Mouse (Mus musculus) cerebellum, postnatal 14 days (tissue): ENCODE measurements at regions not wholly inside any gene's neighbourhood (a gene's known extent, or its start where the extent isn't known, plus 50 kb on each side); places are given as distances from the start of the nearest gene placed in this dataset.
A peak's percentile ranks its signal among the peaks of the same experiment; 100 is the strongest.

Experiments
- DNase-seq, 2 experiments: peaks; one replicate each; pipeline ENCODE4 v3.0.0; 2021; ENCODE audit warnings: mixed read lengths in 2 of 2

DNA sequence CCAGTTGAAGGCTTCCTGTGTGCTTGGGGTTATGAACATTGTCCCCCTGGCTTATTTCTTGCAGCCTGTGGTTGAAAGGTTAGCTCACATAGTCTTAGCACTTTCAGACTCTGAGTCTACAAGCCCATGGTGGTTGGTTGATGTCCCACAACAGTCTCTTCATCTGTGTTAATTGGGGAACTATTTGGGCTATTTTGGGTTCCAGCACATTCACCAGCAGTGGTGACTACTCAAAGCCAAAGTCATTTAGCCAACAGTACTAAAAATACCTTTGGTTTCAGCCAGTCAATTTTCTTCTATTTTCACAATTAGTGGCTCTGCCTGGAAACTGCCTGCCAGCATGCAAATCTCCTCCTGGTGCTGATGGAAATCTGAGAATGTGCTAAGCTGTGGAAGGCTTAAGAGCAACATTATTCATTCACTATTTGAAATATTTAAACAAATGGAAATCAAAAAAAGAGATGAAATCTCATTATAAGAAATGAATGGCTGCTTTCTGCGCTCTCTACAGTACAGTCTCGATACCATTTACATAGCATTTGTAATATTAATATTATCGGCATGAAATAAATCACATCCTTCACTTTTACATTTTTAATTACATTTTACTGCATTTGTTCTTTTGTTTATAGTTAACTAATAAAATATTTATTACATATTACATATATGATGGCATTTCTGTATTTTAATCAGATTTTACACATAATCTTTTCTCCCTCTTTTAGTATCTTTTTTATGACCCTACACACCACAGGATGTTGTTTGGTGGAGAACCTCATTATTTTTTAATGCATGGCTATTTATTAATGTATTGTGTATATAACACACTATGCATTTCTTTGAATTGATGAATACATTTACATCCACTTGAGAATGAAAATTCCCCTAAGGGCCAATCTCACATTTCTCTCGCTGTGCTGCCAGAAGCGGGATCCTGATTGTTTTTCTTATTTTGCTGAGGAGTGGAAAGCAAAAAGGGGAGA, 1023.5 kb downstream of the Car8 start:
- no peak for DNase-seq

GRCm38 (mm10) chr4:7206987-7207386, 1031.9 kb downstream of the Car8 start:
- no peak for DNase-seq

DNA sequence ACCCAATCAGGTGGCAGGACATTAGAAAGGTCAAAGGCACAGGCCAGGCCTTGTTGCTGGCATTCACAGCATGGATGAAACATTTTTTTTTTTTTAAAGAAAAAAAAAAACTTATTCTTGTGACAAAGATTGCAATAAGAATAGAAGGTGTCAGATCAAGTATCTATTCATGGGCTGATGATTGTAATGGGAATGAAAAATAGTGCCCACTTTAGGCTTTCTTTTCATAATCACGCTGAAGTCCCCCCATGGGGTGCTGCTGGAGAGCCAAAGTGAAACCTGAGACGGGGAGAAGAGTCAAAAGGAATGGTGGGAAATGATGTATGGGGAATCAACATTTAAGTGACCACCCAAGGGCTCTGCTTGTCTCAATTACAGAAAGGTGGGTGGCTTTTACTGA, 1037.0 kb downstream of the Car8 start:
- DNase-seq = no peak

DNA sequence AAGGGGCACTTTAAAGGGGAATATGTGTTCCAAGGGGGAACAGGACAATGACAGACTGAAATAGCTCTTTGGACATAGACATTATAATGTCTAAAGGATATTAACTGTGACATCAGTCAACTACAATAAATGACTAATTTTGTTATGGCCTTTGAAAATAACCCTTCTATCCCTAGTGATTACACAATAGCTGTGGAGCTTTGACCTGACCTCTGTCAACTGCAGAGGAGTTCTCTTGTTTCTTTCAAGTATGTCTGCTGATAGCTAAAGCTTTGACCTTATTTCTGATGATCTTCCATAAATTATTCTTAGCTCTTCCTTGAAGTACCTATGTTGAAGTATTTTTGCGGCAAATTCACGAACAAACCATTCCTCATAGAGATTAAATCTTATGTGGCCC, 1038.9 kb downstream of the Car8 start:
- no peak for DNase-seq

- no peak for DNase-seq
Observed at GRCm38 (mm10) chr4:7199052-7199451, 1039.8 kb downstream of the Car8 start.

GRCm38 (mm10) chr4:7196570-7196969, 1042.3 kb downstream of the Car8 start:
- DNase-seq = no peak

DNA sequence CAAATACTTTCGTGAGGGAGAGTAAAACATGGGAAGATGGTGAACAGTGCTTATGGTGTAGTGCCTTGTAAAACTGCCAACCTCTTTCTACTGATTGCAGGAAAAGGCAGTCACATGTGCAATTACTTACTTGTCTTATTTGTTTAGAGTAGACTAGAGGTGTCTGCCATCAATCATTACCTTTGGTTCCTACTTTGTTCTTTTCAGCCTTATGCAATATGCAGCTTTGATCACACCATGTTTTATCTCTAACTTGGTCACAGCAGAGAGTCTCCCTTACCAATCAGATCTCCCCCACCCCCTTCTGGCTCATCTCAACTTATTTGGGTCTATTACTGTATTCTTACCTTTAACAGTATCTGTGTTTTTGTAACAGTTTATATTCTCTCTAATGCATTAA, 1043.2 kb downstream of the Car8 start:
- DNase-seq = no peak

- no peak for DNase-seq
Observed at GRCm38 (mm10) chr4:7191912-7192311, 1046.9 kb downstream of the Car8 start.

- no peak for DNase-seq
Observed at GRCm38 (mm10) chr4:7191228-7191627, 1047.6 kb downstream of the Car8 start.

GRCm38 (mm10) chr4:7175030-7175429, 1063.8 kb downstream of the Car8 start:
- DNase-seq = no peak

DNA sequence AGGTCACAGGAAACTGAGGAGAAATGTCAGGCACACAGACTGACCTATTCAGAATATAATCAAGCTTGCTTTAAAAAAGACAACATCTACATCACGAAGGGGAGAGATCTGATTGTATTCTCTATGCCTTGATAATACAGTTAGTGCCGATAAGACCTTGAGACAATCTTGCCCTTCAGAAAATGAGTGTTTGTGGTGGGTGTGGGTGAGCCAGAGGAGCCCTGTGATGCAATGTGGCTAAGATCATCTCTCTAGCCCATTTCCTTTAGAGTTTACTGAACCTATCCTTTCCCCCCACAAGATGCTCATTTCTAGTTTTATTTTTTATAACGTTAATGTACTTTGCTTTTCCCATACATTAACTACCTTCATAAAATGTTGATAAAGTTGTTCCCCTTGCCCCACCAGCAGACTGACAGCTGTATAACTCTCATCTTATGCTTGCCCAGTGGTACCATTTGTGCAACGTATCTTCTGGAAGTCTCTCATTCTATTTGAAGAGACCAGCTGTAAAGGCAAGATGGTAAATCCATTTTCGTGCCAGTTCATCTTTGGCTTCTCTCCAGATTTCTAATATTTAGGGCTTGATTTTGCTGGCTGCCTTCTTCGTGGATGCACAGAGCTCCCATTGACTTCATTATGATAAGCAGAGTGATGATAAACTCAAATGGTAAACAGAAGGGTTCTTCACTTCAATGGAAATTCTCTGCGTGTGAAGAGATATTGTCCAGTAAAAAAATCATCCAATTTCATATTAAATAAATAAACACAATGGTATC, 1066.1 kb downstream of the Car8 start:
- peak; percentile 20 to 31 for DNase-seq

- no peak for DNase-seq
Observed at GRCm38 (mm10) chr4:7171637-7172417, 1067.0 kb downstream of the Car8 start.

DNA sequence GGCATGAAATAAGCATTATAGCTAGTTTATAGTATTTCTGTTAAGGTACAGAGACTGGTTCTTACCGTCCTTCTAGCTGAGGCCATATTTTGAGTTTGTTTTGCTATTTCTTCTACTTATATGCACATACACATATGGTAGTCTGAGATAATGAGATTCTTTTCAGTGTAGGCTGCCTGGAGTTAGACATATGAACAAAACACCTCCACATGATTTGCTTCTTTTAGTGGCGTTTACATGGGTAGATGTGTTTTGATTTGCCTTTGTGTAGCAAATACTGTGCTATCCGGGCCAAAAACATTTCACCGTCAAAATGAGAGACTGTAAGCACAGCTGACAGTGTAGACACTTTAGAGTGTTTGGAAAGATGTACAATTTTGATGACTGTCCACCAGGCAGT, 1077.4 kb downstream of the Car8 start:
- no peak for DNase-seq

DNA sequence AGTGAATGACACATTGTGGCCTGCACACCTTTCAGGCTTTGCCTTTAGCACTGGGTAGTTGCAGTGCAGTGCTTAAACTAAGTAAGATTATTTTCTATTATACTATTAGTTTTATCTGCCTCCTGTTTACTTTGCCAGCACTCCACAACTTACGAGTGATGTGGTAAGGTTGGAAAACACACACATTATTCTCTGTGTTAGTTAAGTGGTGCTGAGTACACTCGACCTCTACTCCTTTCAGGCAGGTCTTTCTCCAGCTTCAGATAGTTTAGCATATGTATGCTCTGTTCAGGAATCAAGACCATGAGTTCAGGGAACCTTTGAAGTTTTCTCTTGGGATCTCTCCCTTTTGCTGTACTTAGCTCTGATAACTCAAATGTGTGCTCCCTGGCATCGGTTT, 1081.0 kb downstream of the Car8 start:
- DNase-seq = no peak

GRCm38 (mm10) chr4:7154256-7154655, 1084.6 kb downstream of the Car8 start:
- DNase-seq = no peak

- no peak for DNase-seq
Observed at GRCm38 (mm10) chr4:7153835-7154234, 1085.0 kb downstream of the Car8 start.

GRCm38 (mm10) chr4:7145756-7146155, 1093.1 kb downstream of the Car8 start:
- DNase-seq = no peak

DNA sequence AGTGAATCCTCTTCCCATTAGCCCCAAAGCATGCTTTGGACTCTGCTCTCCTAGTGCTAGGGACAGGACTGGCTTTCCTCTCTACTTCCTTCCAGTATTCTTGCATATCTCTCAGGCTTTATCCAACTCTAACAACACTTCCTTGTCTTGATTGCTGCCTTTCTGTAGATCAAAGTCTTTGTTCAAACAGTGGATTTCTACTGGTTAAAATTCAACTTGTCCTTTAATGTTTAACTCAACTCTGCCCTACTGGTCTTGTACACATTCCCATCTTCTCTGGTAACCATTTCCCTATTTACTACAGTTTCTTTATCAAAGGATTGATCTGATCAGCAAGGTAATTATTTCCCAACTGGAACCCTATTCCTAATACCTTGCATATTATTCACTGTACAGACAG, 1094.6 kb downstream of the Car8 start:
- no peak for DNase-seq

DNA sequence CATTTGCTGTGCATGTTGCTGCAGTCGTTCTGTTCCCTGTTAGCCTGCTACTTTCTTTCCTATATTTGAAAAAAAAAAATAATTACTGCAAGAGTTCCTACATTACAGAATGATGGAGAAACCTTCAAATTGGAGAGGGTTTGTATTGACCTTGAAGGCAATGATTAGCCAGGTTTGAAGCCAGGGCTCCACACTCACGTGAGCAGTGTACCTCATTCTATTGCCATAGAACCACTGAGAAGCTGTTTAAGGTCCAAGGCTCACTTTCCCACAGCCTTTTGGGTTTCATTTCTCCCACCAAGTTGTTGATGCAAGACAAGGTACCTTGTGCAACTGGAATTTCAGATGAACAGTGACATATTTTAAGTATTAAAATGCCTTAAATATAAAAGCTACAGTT, 1095.2 kb downstream of the Car8 start:
- DNase-seq = no peak

GRCm38 (mm10) chr4:7142781-7143180, 1096.1 kb downstream of the Car8 start:
- DNase-seq = no peak

- no peak for DNase-seq
Observed at GRCm38 (mm10) chr4:7112159-7112558, 1126.7 kb downstream of the Car8 start.

- no peak for DNase-seq
Observed at GRCm38 (mm10) chr4:7092957-7093356, 1145.9 kb downstream of the Car8 start.

- no peak for DNase-seq
Observed at GRCm38 (mm10) chr4:7091201-7091814, 1147.5 kb downstream of the Car8 start.
